Mouse (Mus musculus): ENCODE measurements around the gene Nfatc4. TPM values are rescaled to one million over a fixed set of nuclear protein-coding genes. Genes with fewer than 3 reads are reported as not detected.

The Nfatc4 gene
- polyA plus RNA-seq, 1 experiment from 2014 or later: 32.7 TPM

- DNase-seq (ENCODE audit: low spot score): no peak
- H3K4me2 ChIP-seq (ENCODE audit: low read depth, low read length, severe bottlenecking): no peak overlapping the region; the same call in 1 of the 2 replicates
- H3K9ac ChIP-seq (ENCODE audit: low read length): no peak overlapping the region
- H3K4me3 ChIP-seq (ENCODE audit: low read depth, low read length): no peak overlapping the region
- no peak overlapping the region for H3K27ac ChIP-seq (ENCODE audit: low read depth, low read length)
- H3K36me3 ChIP-seq (ENCODE audit: control insufficient read depth, insufficient read depth, low read length): no peaks in the 10 kb centered on the region
- H3K27me3 ChIP-seq (ENCODE audit: control insufficient read depth, insufficient read depth, low read length): peaks cover 44% of the 10 kb centered on the region
- H3K9me3 ChIP-seq (ENCODE audit: control insufficient read depth, low read length): no peaks in the 10 kb centered on the region
- 48% methylated on average over 9 of the region's 9 CpGs for WGBS
- no peaks in the 10 kb centered on the region; the same call in 1 of the 2 replicates for H3K4me1 ChIP-seq (replicated peaks; ENCODE audit: control insufficient read depth, insufficient read depth, low read length)
- ATAC-seq (replicated peaks; ENCODE audit: low FRiP score): no peak
Observed at GRCm38 (mm10) chr14:55782361-55782960, 40.5 kb upstream of the Nfatc4 start.

GRCm38 (mm10) chr14:55783171-55783957 is 39.6 kb upstream of the Nfatc4 start:
- H3K9ac ChIP-seq (ENCODE audit: low read length): peak overlapping the region; percentile 14; the same call in 1 of the 2 replicates
- peaks cover 53% of the 10 kb centered on the region for H3K27me3 ChIP-seq (ENCODE audit: control insufficient read depth, insufficient read depth, low read length)
- H3K4me2 ChIP-seq (ENCODE audit: low read depth, low read length, severe bottlenecking): peak overlapping the region; percentile 36
- H3K27ac ChIP-seq (ENCODE audit: low read depth, low read length): no peak overlapping the region
- no peak for ATAC-seq (replicated peaks; ENCODE audit: low FRiP score)
- H3K36me3 ChIP-seq (ENCODE audit: control insufficient read depth, insufficient read depth, low read length): no peaks in the 10 kb centered on the region
- no peak for DNase-seq (ENCODE audit: low spot score)
- WGBS: 1% methylated on average over 31 of the region's 31 CpGs
- peak overlapping the region; percentile 17; the same call in 1 of the 2 replicates for H3K4me3 ChIP-seq (ENCODE audit: low read depth, low read length)
- no peaks in the 10 kb centered on the region for H3K9me3 ChIP-seq (ENCODE audit: control insufficient read depth, low read length)
- H3K4me1 ChIP-seq (replicated peaks; ENCODE audit: control insufficient read depth, insufficient read depth, low read length): peaks cover 3% of the 10 kb centered on the region; the same call in 1 of the 2 replicates

GRCm38 (mm10) chr14:55783958-55784235 is 39.0 kb upstream of the Nfatc4 start, which contains the start of gene Adcy4:
Gene Adcy4, minus strand, starts transcription at chr14:55784095.
- Histone ChIP-seq H3K4me2 (ENCODE audit: low read depth, low read length, severe bottlenecking) (peak within 1 kb of the TSS; percentile 36), H3K4me1 (replicated peaks; ENCODE audit: control insufficient read depth, insufficient read depth, low read length) (peaks cover 5% of the 10 kb centered on the region; the same call in 1 of the 2 replicates), H3K27ac (ENCODE audit: low read depth, low read length) (no peak within 1 kb of the TSS), H3K9me3 (ENCODE audit: control insufficient read depth, low read length) (no peaks in the 10 kb centered on the region), H3K36me3 (ENCODE audit: control insufficient read depth, insufficient read depth, low read length) (no peaks in the 10 kb centered on the region), H3K9ac (ENCODE audit: low read length) (peak within 1 kb of the TSS; percentile 14; the same call in 1 of the 2 replicates), H3K27me3 (ENCODE audit: control insufficient read depth, insufficient read depth, low read length) (peaks cover 58% of the 10 kb centered on the region), H3K4me3 (ENCODE audit: low read depth, low read length) (peak within 1 kb of the TSS; percentile 17; the same call in 1 of the 2 replicates)
- ATAC-seq (replicated peaks; ENCODE audit: low FRiP score): no peak
- WGBS: 5% methylated on average over 13 of the region's 13 CpGs
- no peak for DNase-seq (ENCODE audit: low spot score)

- Histone ChIP-seq H3K9me3 (ENCODE audit: control insufficient read depth, low read length) (no peaks in the 10 kb centered on the region), H3K4me1 (replicated peaks; ENCODE audit: control insufficient read depth, insufficient read depth, low read length) (peaks cover 5% of the 10 kb centered on the region; the same call in 1 of the 2 replicates), H3K9ac (ENCODE audit: low read length) (no peak overlapping the region), H3K4me2 (ENCODE audit: low read depth, low read length, severe bottlenecking) (no peak overlapping the region), H3K27me3 (ENCODE audit: control insufficient read depth, insufficient read depth, low read length) (peaks cover 66% of the 10 kb centered on the region), H3K4me3 (ENCODE audit: low read depth, low read length) (no peak overlapping the region), H3K27ac (ENCODE audit: low read depth, low read length) (no peak overlapping the region), H3K36me3 (ENCODE audit: control insufficient read depth, insufficient read depth, low read length) (no peaks in the 10 kb centered on the region)
- 27% methylated on average over 6 of the region's 6 CpGs for WGBS
- ATAC-seq (replicated peaks; ENCODE audit: low FRiP score): no peak
- no peak for DNase-seq (ENCODE audit: low spot score)
Observed at GRCm38 (mm10) chr14:55785195-55785594, 37.7 kb upstream of the Nfatc4 start.

GRCm38 (mm10) chr14:55787731-55788130 is 35.2 kb upstream of the Nfatc4 start:
- DNase-seq (ENCODE audit: low spot score): no peak
- 34% methylated on average over 11 of the region's 11 CpGs for WGBS
- no peaks in the 10 kb centered on the region for H3K36me3 ChIP-seq (ENCODE audit: control insufficient read depth, insufficient read depth, low read length)
- H3K4me2 ChIP-seq (ENCODE audit: low read depth, low read length, severe bottlenecking): no peak overlapping the region
- no peak overlapping the region for H3K4me3 ChIP-seq (ENCODE audit: low read depth, low read length)
- H3K9ac ChIP-seq (ENCODE audit: low read length): no peak overlapping the region
- no peaks in the 10 kb centered on the region for H3K9me3 ChIP-seq (ENCODE audit: control insufficient read depth, low read length)
- ATAC-seq (replicated peaks; ENCODE audit: low FRiP score): no peak
- no peak overlapping the region for H3K27ac ChIP-seq (ENCODE audit: low read depth, low read length)
- H3K27me3 ChIP-seq (ENCODE audit: control insufficient read depth, insufficient read depth, low read length): peaks cover 56% of the 10 kb centered on the region
- H3K4me1 ChIP-seq (replicated peaks; ENCODE audit: control insufficient read depth, insufficient read depth, low read length): peaks cover 5% of the 10 kb centered on the region; the same call in 1 of the 2 replicates

- ATAC-seq (replicated peaks; ENCODE audit: low FRiP score) (no peak), DNase-seq (ENCODE audit: low spot score) (no peak)
- H3K36me3 ChIP-seq (ENCODE audit: control insufficient read depth, insufficient read depth, low read length): no peaks in the 10 kb centered on the region
- peaks cover 5% of the 10 kb centered on the region; the same call in 1 of the 2 replicates for H3K4me1 ChIP-seq (replicated peaks; ENCODE audit: control insufficient read depth, insufficient read depth, low read length)
- H3K27me3 ChIP-seq (ENCODE audit: control insufficient read depth, insufficient read depth, low read length): peaks cover 51% of the 10 kb centered on the region
- WGBS: 4% methylated on average over 40 of the region's 40 CpGs
- peak within 1 kb of the TSS; percentile 38 for H3K4me2 ChIP-seq (ENCODE audit: low read depth, low read length, severe bottlenecking)
- peak within 1 kb of the TSS; percentile 18; the same call in 1 of the 2 replicates for H3K4me3 ChIP-seq (ENCODE audit: low read depth, low read length)
- no peak within 1 kb of the TSS for H3K27ac ChIP-seq (ENCODE audit: low read depth, low read length)
- H3K9me3 ChIP-seq (ENCODE audit: control insufficient read depth, low read length): no peaks in the 10 kb centered on the region
- H3K9ac ChIP-seq (ENCODE audit: low read length): peak within 1 kb of the TSS; percentile 43
Observed at GRCm38 (mm10) chr14:55788256-55789050, 34.5 kb upstream of the Nfatc4 start, which contains the start of gene Ripk3. Gene Ripk3, minus strand, starts transcription at chr14:55788865.

GRCm38 (mm10) chr14:55793461-55793860 is 29.5 kb upstream of the Nfatc4 start:
- H3K4me3 ChIP-seq (ENCODE audit: low read depth, low read length): no peak overlapping the region
- H3K9ac ChIP-seq (ENCODE audit: low read length): no peak overlapping the region
- DNase-seq (ENCODE audit: low spot score): no peak
- H3K4me2 ChIP-seq (ENCODE audit: low read depth, low read length, severe bottlenecking): no peak overlapping the region
- H3K4me1 ChIP-seq (replicated peaks; ENCODE audit: control insufficient read depth, insufficient read depth, low read length): peaks cover under 1% of the 10 kb centered on the region; the same call in 1 of the 2 replicates
- 74% methylated on average over 2 of the region's 2 CpGs for WGBS
- peaks cover 12% of the 10 kb centered on the region for H3K27me3 ChIP-seq (ENCODE audit: control insufficient read depth, insufficient read depth, low read length)
- ATAC-seq (replicated peaks; ENCODE audit: low FRiP score): no peak
- H3K9me3 ChIP-seq (ENCODE audit: control insufficient read depth, low read length): no peaks in the 10 kb centered on the region
- H3K27ac ChIP-seq (ENCODE audit: low read depth, low read length): no peak overlapping the region
- no peaks in the 10 kb centered on the region for H3K36me3 ChIP-seq (ENCODE audit: control insufficient read depth, insufficient read depth, low read length)

- H3K27me3 ChIP-seq (ENCODE audit: control insufficient read depth, insufficient read depth, low read length): peaks cover 7% of the 10 kb centered on the region; the same call in 1 of the 2 replicates
- H3K36me3 ChIP-seq (ENCODE audit: control insufficient read depth, insufficient read depth, low read length): no peaks in the 10 kb centered on the region
- no peak overlapping the region for H3K27ac ChIP-seq (ENCODE audit: low read depth, low read length)
- WGBS: 71% methylated on average over 2 of the region's 2 CpGs
- H3K9ac ChIP-seq (ENCODE audit: low read length): no peak overlapping the region
- H3K9me3 ChIP-seq (ENCODE audit: control insufficient read depth, low read length): no peaks in the 10 kb centered on the region
- H3K4me1 ChIP-seq (replicated peaks; ENCODE audit: control insufficient read depth, insufficient read depth, low read length): no peaks in the 10 kb centered on the region
- ATAC-seq (replicated peaks; ENCODE audit: low FRiP score): no peak
- H3K4me2 ChIP-seq (ENCODE audit: low read depth, low read length, severe bottlenecking): no peak overlapping the region
- no peak for DNase-seq (ENCODE audit: low spot score)
- H3K4me3 ChIP-seq (ENCODE audit: low read depth, low read length): no peak overlapping the region
Observed at GRCm38 (mm10) chr14:55793946-55794345, 29.0 kb upstream of the Nfatc4 start.
